Mouse (Mus musculus): ENCODE data around the gene Cntn1. TPM values are rescaled to one million over a fixed set of nuclear protein-coding genes. Genes with fewer than 3 reads are reported as not detected.

The Cntn1 gene
- polyA plus RNA-seq, 1 experiment from 2014 or later, result 0.38 TPM

GRCm38 (mm10) chr15:92296479-92296878 is 245.5 kb downstream of the Cntn1 start:
- no peak for ATAC-seq

GRCm38 (mm10) chr15:92302796-92303195 is 251.8 kb downstream of the Cntn1 start:
- WGBS, result 75% methylated on average over 6 of the region's 6 CpGs
- Histone ChIP-seq H3K4me2 (replicated peaks; ENCODE audit: low read depth, low read length) (no peak overlapping the region), H3K4me1 (ENCODE audit: insufficient read depth, low read depth, low read length) (no peaks in the 10 kb centered on the region), H3K9ac (replicated peaks; ENCODE audit: low read depth) (no peak overlapping the region), H3K27ac (ENCODE audit: low read length) (no peak overlapping the region), H3K4me3 (ENCODE audit: low read depth, low read length) (no peak overlapping the region), H3K27me3 (replicated peaks; ENCODE audit: insufficient read depth, low read length) (no peaks in the 10 kb centered on the region), H3K36me3 (ENCODE audit: insufficient read depth, low read length) (no peaks in the 10 kb centered on the region), H3K9me3 (ENCODE audit: low read length) (no peaks in the 10 kb centered on the region)
- ATAC-seq, result no peak
- TF ChIP-seq CTCF (IDR thresholded peaks at IDR 0.05), result no peak
- no peak for TF ChIP-seq EP300 (IDR thresholded peaks at IDR 0.05)
- no peak for DNase-seq (ENCODE audit: low spot score)

More at GRCm38 (mm10) chr15:92296479-92296878, 245.5 kb downstream of the Cntn1 start:
- Histone ChIP-seq H3K9ac (replicated peaks; ENCODE audit: low read depth) (no peak overlapping the region), H3K4me2 (replicated peaks; ENCODE audit: low read depth, low read length) (no peak overlapping the region), H3K9me3 (ENCODE audit: low read length) (no peaks in the 10 kb centered on the region), H3K4me3 (ENCODE audit: low read depth, low read length) (no peak overlapping the region), H3K4me1 (ENCODE audit: insufficient read depth, low read depth, low read length) (no peaks in the 10 kb centered on the region), H3K27me3 (replicated peaks; ENCODE audit: insufficient read depth, low read length) (no peaks in the 10 kb centered on the region), H3K36me3 (ENCODE audit: insufficient read depth, low read length) (no peaks in the 10 kb centered on the region), H3K27ac (ENCODE audit: low read length) (no peak overlapping the region)
- DNase-seq (ENCODE audit: low spot score), result no peak
- 67% methylated on average over 3 of the region's 3 CpGs for WGBS
- no peak for TF ChIP-seq CTCF (IDR thresholded peaks at IDR 0.05)
- TF ChIP-seq EP300 (IDR thresholded peaks at IDR 0.05), result no peak

- TF ChIP-seq CTCF (IDR thresholded peaks at IDR 0.05), result no peak
- TF ChIP-seq EP300 (IDR thresholded peaks at IDR 0.05), result no peak
- Histone ChIP-seq H3K36me3 (ENCODE audit: insufficient read depth, low read length) (no peaks in the 10 kb centered on the region), H3K4me3 (ENCODE audit: low read depth, low read length) (no peak overlapping the region), H3K4me2 (replicated peaks; ENCODE audit: low read depth, low read length) (no peak overlapping the region), H3K4me1 (ENCODE audit: insufficient read depth, low read depth, low read length) (no peaks in the 10 kb centered on the region), H3K27me3 (replicated peaks; ENCODE audit: insufficient read depth, low read length) (no peaks in the 10 kb centered on the region), H3K27ac (ENCODE audit: low read length) (no peak overlapping the region), H3K9me3 (ENCODE audit: low read length) (no peaks in the 10 kb centered on the region), H3K9ac (replicated peaks; ENCODE audit: low read depth) (no peak overlapping the region)
- no peak for DNase-seq (ENCODE audit: low spot score)
- ATAC-seq, result no peak
- 70% methylated on average over 5 of the region's 5 CpGs for WGBS
Observed at GRCm38 (mm10) chr15:92304221-92304620, 253.3 kb downstream of the Cntn1 start.

- H3K27me3 ChIP-seq (replicated peaks; ENCODE audit: insufficient read depth, low read length), result no peaks in the 10 kb centered on the region
- H3K9ac ChIP-seq (replicated peaks; ENCODE audit: low read depth), result no peak overlapping the region
- no peak for TF ChIP-seq CTCF (IDR thresholded peaks at IDR 0.05)
- no peak for TF ChIP-seq EP300 (IDR thresholded peaks at IDR 0.05)
- no peak overlapping the region for H3K4me2 ChIP-seq (replicated peaks; ENCODE audit: low read depth, low read length)
- ATAC-seq, result no peak
- no peak overlapping the region for H3K4me3 ChIP-seq (ENCODE audit: low read depth, low read length)
- no peaks in the 10 kb centered on the region for H3K9me3 ChIP-seq (ENCODE audit: low read length)
- no peaks in the 10 kb centered on the region for H3K4me1 ChIP-seq (ENCODE audit: insufficient read depth, low read depth, low read length)
- no peak overlapping the region for H3K27ac ChIP-seq (ENCODE audit: low read length)
- 83% methylated on average over 6 of the region's 6 CpGs for WGBS
- H3K36me3 ChIP-seq (ENCODE audit: insufficient read depth, low read length), result no peaks in the 10 kb centered on the region
- DNase-seq (ENCODE audit: low spot score), result no peak
Observed at GRCm38 (mm10) chr15:92321959-92322358, 271.0 kb downstream of the Cntn1 start.

- Histone ChIP-seq H3K9me3 (ENCODE audit: low read length) (no peaks in the 10 kb centered on the region), H3K9ac (replicated peaks; ENCODE audit: low read depth) (no peak overlapping the region), H3K27me3 (replicated peaks; ENCODE audit: insufficient read depth, low read length) (no peaks in the 10 kb centered on the region), H3K4me2 (replicated peaks; ENCODE audit: low read depth, low read length) (no peak overlapping the region), H3K27ac (ENCODE audit: low read length) (no peak overlapping the region), H3K4me1 (ENCODE audit: insufficient read depth, low read depth, low read length) (no peaks in the 10 kb centered on the region), H3K36me3 (ENCODE audit: insufficient read depth, low read length) (no peaks in the 10 kb centered on the region), H3K4me3 (ENCODE audit: low read depth, low read length) (no peak overlapping the region)
- 49% methylated on average over 7 of the region's 7 CpGs for WGBS
- DNase-seq (ENCODE audit: low spot score) (no peak), ATAC-seq (no peak)
- TF ChIP-seq CTCF (IDR thresholded peaks at IDR 0.05) (no peak), EP300 (IDR thresholded peaks at IDR 0.05) (no peak)
Observed at GRCm38 (mm10) chr15:92327111-92327510, 276.1 kb downstream of the Cntn1 start.

GRCm38 (mm10) chr15:92340253-92340652 is 289.3 kb downstream of the Cntn1 start:
- no peaks in the 10 kb centered on the region for H3K36me3 ChIP-seq (ENCODE audit: insufficient read depth, low read length)
- no peak for ATAC-seq
- H3K9me3 ChIP-seq (ENCODE audit: low read length), result no peaks in the 10 kb centered on the region
- no peaks in the 10 kb centered on the region for H3K4me1 ChIP-seq (ENCODE audit: insufficient read depth, low read depth, low read length)
- H3K9ac ChIP-seq (replicated peaks; ENCODE audit: low read depth), result no peak overlapping the region
- no peak overlapping the region for H3K4me3 ChIP-seq (ENCODE audit: low read depth, low read length)
- TF ChIP-seq EP300 (IDR thresholded peaks at IDR 0.05) (no peak), CTCF (IDR thresholded peaks at IDR 0.05) (no peak)
- no peak for DNase-seq (ENCODE audit: low spot score)
- WGBS, result 88% methylated on average over 6 of the region's 6 CpGs
- no peak overlapping the region for H3K27ac ChIP-seq (ENCODE audit: low read length)
- no peaks in the 10 kb centered on the region for H3K27me3 ChIP-seq (replicated peaks; ENCODE audit: insufficient read depth, low read length)
- no peak overlapping the region for H3K4me2 ChIP-seq (replicated peaks; ENCODE audit: low read depth, low read length)

GRCm38 (mm10) chr15:92341424-92341823 is 290.5 kb downstream of the Cntn1 start:
- Histone ChIP-seq H3K4me2 (replicated peaks; ENCODE audit: low read depth, low read length) (no peak overlapping the region), H3K4me1 (ENCODE audit: insufficient read depth, low read depth, low read length) (no peaks in the 10 kb centered on the region), H3K9me3 (ENCODE audit: low read length) (no peaks in the 10 kb centered on the region), H3K27ac (ENCODE audit: low read length) (no peak overlapping the region), H3K4me3 (ENCODE audit: low read depth, low read length) (no peak overlapping the region), H3K36me3 (ENCODE audit: insufficient read depth, low read length) (no peaks in the 10 kb centered on the region), H3K9ac (replicated peaks; ENCODE audit: low read depth) (no peak overlapping the region), H3K27me3 (replicated peaks; ENCODE audit: insufficient read depth, low read length) (no peaks in the 10 kb centered on the region)
- WGBS, result 62% methylated on average over 2 of the region's 2 CpGs
- TF ChIP-seq CTCF (IDR thresholded peaks at IDR 0.05) (no peak), EP300 (IDR thresholded peaks at IDR 0.05) (no peak)
- ATAC-seq, result no peak
- DNase-seq (ENCODE audit: low spot score), result no peak

Data from lung, postnatal 0 days (tissue).